Comparison of ENCODE assay signal across 22 mouse cellular contexts in genomic region chr3:63582180-63582579, GRCm38 (mm10).
"Had no signal": no experiment of that assay in that cellular context is flagged by ENCODE, and none has a peak within 500 bp of the region (broad histone marks: within the 10 kb centered on the region; RNA-seq: fewer than 3 reads in every experiment).

No protein-coding gene starts in this region.

- DNase-seq: gastrocnemius, postnatal 14 days; gastrocnemius, postnatal 36 days; heart, adult 11 months; heart, adult 2 months; heart, postnatal 14 days; heart, postnatal 36 days; kidney, adult 11 months; kidney, adult 2 months; kidney, postnatal 10 days; kidney, postnatal 25 days; layer of hippocampus, adult 9-11 months; layer of hippocampus, postnatal 36 days had no signal

- H3K36me3 ChIP-seq: heart, embryonic 13.5 days; heart, embryonic 15.5 days; hindbrain, embryonic 13.5 days; hindbrain, embryonic 15.5 days; kidney, embryonic 15.5 days; limb, embryonic 15.5 days; liver, embryonic 12.5 days had no signal

- H3K27me3 ChIP-seq: heart, embryonic 13.5 days; heart, embryonic 15.5 days; hindbrain, embryonic 13.5 days; hindbrain, embryonic 15.5 days; kidney, embryonic 15.5 days; limb, embryonic 15.5 days; liver, embryonic 12.5 days had no signal

- H3K4me1 ChIP-seq: heart, embryonic 13.5 days; heart, embryonic 15.5 days; liver, embryonic 12.5 days had no signal

- H3K9me3 ChIP-seq: heart, embryonic 13.5 days; heart, embryonic 15.5 days; hindbrain, embryonic 13.5 days; hindbrain, embryonic 15.5 days; kidney, embryonic 15.5 days; limb, embryonic 15.5 days; liver, embryonic 12.5 days had no signal

- H3K4me3 ChIP-seq: heart, adult 2 months; heart, embryonic 13.5 days; heart, embryonic 15.5 days; hindbrain, embryonic 13.5 days; hindbrain, embryonic 15.5 days; kidney, embryonic 15.5 days; limb, embryonic 15.5 days; liver, embryonic 12.5 days had no signal

- H3K27ac ChIP-seq: heart, adult 2 months; heart, embryonic 13.5 days; heart, embryonic 15.5 days; kidney, embryonic 15.5 days; limb, embryonic 15.5 days; liver, embryonic 12.5 days; liver, embryonic 14.5 days had no signal

- H3K9ac ChIP-seq: heart, embryonic 13.5 days; heart, embryonic 15.5 days; hindbrain, embryonic 13.5 days; hindbrain, embryonic 15.5 days; kidney, embryonic 15.5 days; limb, embryonic 15.5 days; liver, embryonic 12.5 days; liver, embryonic 14.5 days had no signal

- H3K4me2 ChIP-seq: heart, embryonic 11.5 days; heart, embryonic 13.5 days; heart, embryonic 15.5 days; hindbrain, embryonic 13.5 days; hindbrain, embryonic 15.5 days; kidney, embryonic 15.5 days; limb, embryonic 15.5 days; liver, embryonic 12.5 days had no signal

- ATAC-seq: intestine, embryonic 16.5 days; liver, embryonic 12.5 days had no signal
